Mouse (Mus musculus): ENCODE measurements around the gene Xlr4b. TPM values are rescaled to one million over a fixed set of nuclear protein-coding genes. Genes with fewer than 3 reads are reported as not detected.
"Not testable (repeated sequence)": the region's sequence is repeated elsewhere in the genome, so short reads cannot be mapped to it uniquely, and the experiment has no call there.

Gene Xlr4b
- total RNA-seq (2021): not detected in 2 replicates
- long read RNA-seq, partial matches to known transcripts: 0 of 1 reads
- long read RNA-seq, other reads (novel, unspliced or antisense): 0 of 1 reads

GRCm38 (mm10) chrX:73213819-73214564 lies at the start of gene Xlr4b:
Gene Xlr4b, plus strand, starts transcription at chrX:73214333.
- DNase-seq: not testable (repeated sequence)

GRCm38 (mm10) chrX:73176889-73177288 lies 37.2 kb upstream of the Xlr4b start, which contains the start of gene Spin2d:
Gene Spin2d, minus strand, starts transcription at chrX:73176989.
- not testable (repeated sequence) for DNase-seq

GRCm38 (mm10) chrX:73191934-73192333 lies 22.2 kb upstream of the Xlr4b start, which contains the start of gene Xlr3b:
Gene Xlr3b, plus strand, starts transcription at chrX:73192207.
- peak; percentile 10 for DNase-seq

- no peak for DNase-seq
Measured at GRCm38 (mm10) chrX:73225365-73225764, 11.2 kb downstream of the Xlr4b start.

GRCm38 (mm10) chrX:73227914-73228605 lies 13.9 kb downstream of the Xlr4b start, which contains the start of gene F8a:
Gene F8a, plus strand, starts transcription at chrX:73228291.
- peak; percentile 80 for DNase-seq

- peak; percentile 54 for DNase-seq
Measured at GRCm38 (mm10) chrX:73228606-73229214, 14.6 kb downstream of the Xlr4b start.

- DNase-seq: no peak
Measured at GRCm38 (mm10) chrX:73229288-73229687, 15.2 kb downstream of the Xlr4b start.

- DNase-seq: not testable (repeated sequence)
Measured at GRCm38 (mm10) chrX:73242821-73243325, 28.7 kb downstream of the Xlr4b start, which contains the start of gene Xlr4c. Gene Xlr4c, minus strand, starts transcription at chrX:73243130.

- not testable (repeated sequence) for DNase-seq
Measured at GRCm38 (mm10) chrX:73262428-73262827, 48.3 kb downstream of the Xlr4b start.

GRCm38 (mm10) chrX:73265270-73265669 lies 51.1 kb downstream of the Xlr4b start, which contains the start of gene Xlr3c:
Gene Xlr3c, minus strand, starts transcription at chrX:73265390.
- not testable (repeated sequence) for DNase-seq

Other genes starting within 250 kb of the Xlr4b start
- 1.6 and 1.8 TPM in 2 replicates for gene Zfp185, start 227.0 kb upstream of the Xlr4b start, total RNA-seq (2021)
- gene Pnma5, start 177.2 kb upstream of the Xlr4b start, total RNA-seq (2021): 0.38 and 0.43 TPM in 2 replicates
- 0.29 and 0.36 TPM in 2 replicates for gene Pnma3, start 149.5 kb upstream of the Xlr4b start, total RNA-seq (2021)
- gene Xlr4a, start 131.9 kb upstream of the Xlr4b start, total RNA-seq (2021): 1.3 TPM in 1 of 2 replicates, not detected in the other
- 1.4 and 2.2 TPM in 2 replicates for gene Xlr3a, start 117.2 kb upstream of the Xlr4b start, total RNA-seq (2021)
- 0.18 TPM in 1 of 2 replicates, not detected in the other for gene Gm14685, start 97.3 kb upstream of the Xlr4b start, total RNA-seq (2021)
- gene Xlr5b, start 65.5 kb upstream of the Xlr4b start, total RNA-seq (2021): not detected in 2 replicates
- gene DXBay18, start 64.9 kb upstream of the Xlr4b start, total RNA-seq (2021): not detected in 2 replicates
- not detected in 2 replicates for gene Spin2d, start 37.3 kb upstream of the Xlr4b start, total RNA-seq (2021)
- gene Xlr3b, start 22.1 kb upstream of the Xlr4b start, total RNA-seq (2021): 4.1 and 5.9 TPM in 2 replicates
- gene F8a, start 14.0 kb downstream of the Xlr4b start, total RNA-seq (2021): 9.4 and 11.7 TPM in 2 replicates
- gene Xlr4c, start 28.8 kb downstream of the Xlr4b start, total RNA-seq (2021): not detected in 2 replicates
- gene Xlr3c, start 51.1 kb downstream of the Xlr4b start, total RNA-seq (2021): 0.21 TPM in 1 of 2 replicates, not detected in the other
- gene Xlr5a, start 78.6 kb downstream of the Xlr4b start, total RNA-seq (2021): 0.24 TPM in 1 of 2 replicates, not detected in the other
- gene Xlr5c, start 78.6 kb downstream of the Xlr4b start, total RNA-seq (2021): not detected in 2 replicates
- gene Gm45015, start 122.5 kb downstream of the Xlr4b start, total RNA-seq (2021): not detected in 2 replicates
- gene Zfp275, start 128.3 kb downstream of the Xlr4b start, total RNA-seq (2021): 23.0 and 27.0 TPM in 2 replicates
- not detected in 2 replicates for gene Gm18336, start 184.4 kb downstream of the Xlr4b start, total RNA-seq (2021)
- gene Zfp92, start 196.8 kb downstream of the Xlr4b start, total RNA-seq (2021): 0.19 and 0.24 TPM in 2 replicates
- not detected in 2 replicates for gene Trex2, start 221.0 kb downstream of the Xlr4b start, total RNA-seq (2021)
- gene Haus7, start 244.7 kb downstream of the Xlr4b start, total RNA-seq (2021): 27.7 and 31.8 TPM in 2 replicates